Mouse (Mus musculus): ENCODE data around the gene Kif1a. TPM values are rescaled to one million over a fixed set of nuclear protein-coding genes. Genes with fewer than 3 reads are reported as not detected.

Gene Kif1a
- total RNA-seq, 2 experiments from 2014 or later = 3.1 to 3.4 TPM

DNA sequence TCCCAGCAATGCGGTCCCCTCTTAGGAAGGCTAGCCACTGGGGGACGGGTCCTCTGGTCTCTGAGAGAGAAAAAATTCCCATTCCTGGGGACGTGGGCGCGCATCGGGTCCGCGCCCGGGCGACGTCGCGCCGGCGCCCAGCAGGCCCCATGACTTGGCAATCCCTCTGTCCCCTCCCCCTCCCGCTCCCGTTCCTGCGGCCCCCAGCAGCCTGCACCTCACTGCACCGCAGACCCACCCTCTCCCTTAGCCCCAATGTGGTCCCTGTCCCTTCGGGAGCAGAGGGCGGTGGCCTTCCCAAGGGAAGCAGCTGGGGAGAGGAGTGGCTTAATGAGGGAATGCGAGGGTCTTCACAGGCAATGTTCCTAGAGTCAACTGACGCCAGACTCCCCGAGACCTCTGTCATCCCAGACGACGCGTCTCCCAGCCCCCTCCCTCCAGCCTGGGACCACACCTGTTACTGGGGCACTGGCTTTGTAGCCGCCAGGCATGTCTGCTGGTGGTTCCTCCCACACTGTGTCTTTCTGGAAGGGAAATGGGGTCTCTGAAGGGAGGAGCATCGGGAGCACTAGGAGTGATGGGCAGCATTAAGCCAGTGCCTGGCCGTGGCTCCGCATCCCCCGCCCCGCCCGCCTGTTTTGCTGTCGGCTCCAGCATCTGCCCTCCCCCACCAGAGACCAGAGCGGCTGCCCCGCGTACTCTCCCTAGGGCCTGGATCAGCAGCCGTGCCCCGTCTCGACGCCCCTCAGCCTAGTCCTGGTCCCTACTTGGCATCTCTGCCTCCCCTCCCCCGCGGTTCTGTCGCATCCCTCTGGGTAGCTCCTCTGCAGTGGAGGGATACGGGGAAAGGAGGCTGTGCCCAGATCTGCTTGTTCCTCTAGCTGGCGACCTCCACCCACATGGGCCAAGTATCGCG lies 917 bp downstream of the Kif1a start:
- intact Hi-C loops (cut with DNase I) = no loop called here
- DNase-seq = peak; percentile 28 to 38

DNA sequence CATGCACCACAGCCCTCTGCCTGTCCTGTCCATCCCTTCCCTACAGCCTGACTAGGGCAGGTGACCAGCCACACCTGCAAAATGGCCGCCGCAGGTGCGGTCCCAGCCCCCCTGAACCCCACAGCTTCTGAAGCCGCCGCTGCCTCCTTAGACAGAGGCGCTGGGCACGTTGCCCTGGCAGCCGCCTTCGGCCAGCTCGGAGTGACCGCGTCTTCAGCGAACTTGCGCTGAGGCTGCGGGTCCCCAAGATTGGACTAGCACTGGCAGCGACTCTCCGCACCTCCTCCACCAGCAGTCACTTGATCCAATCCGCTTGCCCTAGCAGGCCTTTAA lies 1.5 kb downstream of the Kif1a start:
- intact Hi-C loops (cut with DNase I) = no loop called here
- DNase-seq = no peak

DNA sequence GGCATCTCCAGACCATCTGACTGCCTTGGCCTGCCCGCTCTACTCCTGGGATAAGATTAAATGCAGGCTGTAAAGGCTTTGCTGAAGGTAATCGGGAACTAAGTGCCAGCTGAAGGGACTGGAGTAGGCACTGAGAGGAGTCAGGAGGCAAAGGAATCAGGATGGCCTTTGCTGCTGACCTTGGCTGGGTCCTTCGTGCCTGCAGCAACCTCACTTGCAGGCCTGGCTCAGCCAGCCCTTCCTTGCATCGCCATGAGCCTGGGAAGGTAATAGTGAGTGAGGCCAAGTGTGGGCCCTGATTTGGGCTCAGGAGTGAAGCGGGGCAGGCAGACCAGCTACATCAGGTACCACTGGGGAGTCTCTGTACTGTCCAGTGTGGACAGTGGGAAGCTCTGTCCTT lies 2.8 kb downstream of the Kif1a start:
- no peak for DNase-seq
- intact Hi-C loops (cut with DNase I) = no loop called here

DNA sequence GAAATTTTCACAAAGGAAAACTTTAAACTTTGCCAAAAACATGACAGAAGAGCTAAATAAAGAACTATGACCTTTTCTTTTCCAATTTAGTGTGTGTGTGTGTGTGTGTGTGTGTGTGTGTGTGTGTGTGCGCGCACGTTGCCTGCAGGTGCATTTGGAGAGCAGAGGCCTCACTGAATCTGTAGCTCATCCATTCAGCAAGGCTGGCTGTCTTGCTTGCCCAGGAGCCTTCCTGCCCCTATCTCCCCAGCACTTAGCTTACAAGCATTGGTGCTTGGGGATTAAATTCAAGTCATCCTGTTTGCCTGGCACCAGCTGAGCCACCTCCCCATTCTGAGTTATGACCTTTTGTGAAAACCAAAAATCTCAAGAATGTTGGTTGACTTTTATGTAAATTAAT lies 9.2 kb downstream of the Kif1a start:
- intact Hi-C loops (cut with DNase I) = no loop called here

DNA sequence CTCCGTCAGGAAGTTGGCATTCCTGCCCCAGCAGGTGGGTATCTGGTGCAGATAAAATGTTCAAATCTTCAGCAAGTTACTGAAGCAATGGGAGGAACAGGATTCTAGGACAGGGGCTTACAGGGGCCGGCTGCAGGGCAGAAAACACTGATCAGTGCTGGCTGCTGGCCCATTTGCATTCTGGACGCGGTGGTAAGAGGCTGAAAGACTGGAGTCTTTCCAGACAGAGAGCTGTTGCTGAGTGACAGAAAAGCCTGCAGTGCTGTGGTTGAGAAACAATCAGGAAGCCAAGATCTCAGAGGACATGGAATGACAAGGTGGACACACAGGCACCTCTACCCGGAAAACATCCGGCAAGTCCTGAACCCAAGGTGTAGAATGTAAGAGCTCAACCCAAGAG lies 16.6 kb downstream of the Kif1a start:
- intact Hi-C loops (cut with DNase I) = no loop called here
- DNase-seq = peak; percentile 62 to 66

More for the DNA sequence above, 9.2 kb downstream of the Kif1a start:
- no peak for DNase-seq

DNA sequence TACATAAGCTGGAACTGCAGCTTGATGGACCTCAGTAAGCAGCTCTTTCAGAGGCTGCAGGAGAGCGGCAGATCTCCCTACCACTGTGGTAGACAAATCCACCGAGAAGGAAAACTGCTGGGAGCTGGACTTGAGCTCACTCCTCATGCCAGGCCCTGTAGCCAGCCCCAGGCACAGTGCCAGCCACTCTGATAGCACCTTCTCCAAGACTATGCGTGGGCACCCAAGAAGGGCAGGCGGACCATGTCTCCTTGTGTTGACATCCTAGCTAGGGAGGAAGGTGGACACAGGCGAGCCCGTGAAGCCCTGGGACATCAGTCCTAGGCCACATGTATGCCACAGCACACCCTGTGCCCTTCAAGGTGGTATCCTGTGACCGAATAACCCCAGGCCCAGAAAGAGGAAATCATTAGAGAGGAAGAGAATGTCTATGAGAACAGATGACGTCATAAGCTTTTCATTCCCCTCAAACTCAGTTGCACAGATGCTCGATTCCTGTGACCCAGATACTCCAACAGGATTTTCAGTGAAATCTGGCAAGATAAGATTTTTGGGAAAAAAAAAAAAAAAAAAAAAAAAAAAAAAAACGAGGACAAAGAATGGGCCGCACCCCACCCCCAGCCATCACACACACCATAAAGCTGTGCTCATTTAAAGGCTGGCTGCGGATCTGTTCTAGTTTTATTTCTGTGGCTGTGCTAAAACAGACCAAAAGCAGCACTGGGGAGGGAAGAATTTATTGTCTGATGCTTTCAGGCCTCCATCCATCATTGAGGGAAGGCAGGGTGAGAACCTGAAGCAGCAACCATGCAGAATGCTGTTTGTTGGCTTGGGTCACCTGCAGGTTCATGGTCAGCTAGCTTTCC lies 18.1 kb downstream of the Kif1a start:
- DNase-seq = no peak
- intact Hi-C loops (cut with DNase I) = no loop called here

DNA sequence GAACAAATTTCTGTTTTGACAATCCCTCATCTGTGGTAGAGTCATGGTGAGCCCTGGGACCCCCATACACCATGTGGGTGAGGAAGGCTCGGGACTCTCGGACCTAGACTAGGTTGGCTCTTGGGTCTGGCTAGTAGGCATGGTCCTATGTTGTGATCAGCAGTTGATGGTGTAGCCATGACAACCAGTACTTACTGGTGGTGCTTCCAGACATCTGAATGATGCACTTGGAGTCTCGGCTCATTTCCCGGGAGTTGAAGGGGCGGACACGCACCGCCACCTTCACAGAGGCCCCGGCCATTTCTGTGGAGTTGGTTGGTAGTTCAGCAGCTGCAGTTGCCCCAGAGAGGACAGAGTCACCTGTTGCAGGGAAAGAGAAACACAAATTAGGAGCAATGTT lies 19.6 kb downstream of the Kif1a start:
- DNase-seq = no peak
- intact Hi-C loops (cut with DNase I) = no loop called here

DNA sequence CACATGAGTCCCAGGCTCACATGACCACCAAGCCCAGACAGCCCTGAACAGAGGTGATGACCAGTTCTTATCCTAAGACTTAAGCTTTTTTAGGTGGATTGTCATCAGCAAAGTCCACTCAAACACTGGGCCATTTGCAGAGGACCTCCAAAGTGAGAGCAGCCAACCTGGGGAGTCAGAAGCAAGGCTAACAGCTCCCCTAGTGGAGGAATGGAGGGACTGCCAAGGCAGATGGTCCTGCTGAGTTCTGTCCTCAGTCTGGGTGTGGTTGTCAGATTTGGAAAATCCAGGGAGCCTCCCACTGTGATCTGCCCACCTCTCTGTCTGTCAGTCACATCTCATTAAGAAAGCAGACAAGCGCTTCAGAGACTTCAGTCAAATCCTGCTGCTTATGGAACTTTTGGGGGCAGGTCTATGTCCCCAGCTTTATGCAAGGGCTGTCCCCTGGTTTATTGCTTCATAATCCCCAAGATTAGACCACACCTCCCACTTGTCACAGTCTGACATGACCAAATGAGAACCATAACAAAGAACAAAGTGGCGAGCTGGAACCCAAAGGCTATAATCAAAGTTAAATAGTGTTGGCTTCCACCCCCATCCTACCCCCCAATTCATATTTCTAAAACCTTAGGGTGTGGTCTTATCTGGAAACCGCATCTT lies 20.7 kb downstream of the Kif1a start:
- intact Hi-C loops (cut with DNase I) = loop anchor here (2.0 kb wide), 1 partner anchor 66 kb away; no protein-coding TSS in a partner anchor
- peak; percentile 35 to 61 for DNase-seq

DNA sequence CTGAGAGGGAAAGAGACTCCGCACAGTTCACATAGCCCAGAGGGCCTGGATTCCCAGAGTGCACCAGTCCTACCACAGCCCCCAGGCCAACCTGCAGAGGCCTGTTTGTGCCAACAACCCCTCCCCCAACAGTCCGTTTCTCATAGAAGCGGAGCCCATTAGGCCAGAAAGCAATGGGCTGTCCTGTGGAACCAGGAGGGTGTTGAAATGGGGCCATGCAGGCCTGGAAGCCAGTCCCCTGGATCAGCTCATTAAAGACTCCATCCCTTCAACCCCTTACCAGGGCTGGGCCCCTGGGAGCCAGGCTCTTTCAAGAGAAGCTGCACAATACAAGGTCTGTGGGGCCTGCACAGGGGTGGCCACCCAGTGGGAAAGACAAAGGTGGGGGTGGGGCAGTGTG lies 22.1 kb downstream of the Kif1a start:
- DNase-seq = no peak

DNA sequence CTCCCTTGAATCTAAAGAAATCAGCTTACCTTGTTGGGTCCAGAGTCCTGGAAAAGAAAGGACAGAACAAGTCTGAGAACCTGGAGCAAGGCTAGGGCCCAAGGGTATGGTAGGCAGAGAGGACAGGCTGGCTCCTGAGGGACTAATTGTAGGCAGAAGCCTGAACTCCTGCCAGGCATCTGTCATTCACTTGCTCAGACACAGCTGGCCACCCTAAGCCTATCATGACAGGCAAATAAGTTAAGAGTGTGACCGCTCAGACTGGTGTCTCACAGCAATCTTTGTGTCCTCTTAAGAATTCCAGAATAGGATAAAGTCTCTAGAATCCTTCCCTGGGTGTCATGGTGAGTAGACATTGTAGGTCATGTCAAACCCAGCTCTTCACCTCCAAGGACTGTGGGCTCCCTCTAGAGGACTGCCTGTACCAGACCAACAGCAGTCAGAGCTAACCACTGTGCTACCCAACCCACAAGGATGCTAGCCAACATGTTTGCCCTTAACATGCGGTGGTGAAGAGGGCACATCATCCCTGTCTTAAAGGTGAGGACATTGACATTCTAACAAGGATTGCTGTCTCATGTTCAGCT lies 29.4 kb downstream of the Kif1a start:
- intact Hi-C loops (cut with DNase I) = loop anchor here (5.0 kb wide), 1 partner anchor 115 kb away; no protein-coding TSS in a partner anchor
- peak; percentile 48 to 53 for DNase-seq

More for the DNA sequence above, 22.1 kb downstream of the Kif1a start:
- intact Hi-C loops (cut with DNase I) = loop anchor here (2.0 kb wide), 1 partner anchor 65 kb away; no protein-coding TSS in a partner anchor

DNA sequence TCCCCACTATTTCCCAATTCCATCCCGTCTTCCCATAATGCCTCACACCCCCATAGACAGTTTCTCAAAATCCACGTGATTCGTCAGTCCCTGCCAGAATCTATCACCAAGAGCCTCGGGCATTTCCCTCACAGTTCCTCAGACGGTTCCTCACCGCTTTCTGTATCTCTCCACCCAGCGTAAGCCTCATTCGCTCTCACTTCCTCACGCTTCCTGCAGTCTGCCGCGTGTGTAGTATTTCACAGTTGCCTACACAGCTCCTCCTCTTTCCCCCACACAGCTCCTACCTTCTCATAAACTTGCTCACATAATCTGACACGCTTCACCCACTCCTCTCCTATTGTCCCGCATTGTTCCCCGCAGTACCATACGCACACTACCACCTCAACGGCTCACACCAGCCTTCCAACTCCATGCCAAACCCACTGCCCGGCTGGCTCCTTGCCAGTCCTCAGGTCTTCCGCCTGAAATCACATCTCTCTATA lies 30.2 kb downstream of the Kif1a start:
- no peak for DNase-seq

DNA sequence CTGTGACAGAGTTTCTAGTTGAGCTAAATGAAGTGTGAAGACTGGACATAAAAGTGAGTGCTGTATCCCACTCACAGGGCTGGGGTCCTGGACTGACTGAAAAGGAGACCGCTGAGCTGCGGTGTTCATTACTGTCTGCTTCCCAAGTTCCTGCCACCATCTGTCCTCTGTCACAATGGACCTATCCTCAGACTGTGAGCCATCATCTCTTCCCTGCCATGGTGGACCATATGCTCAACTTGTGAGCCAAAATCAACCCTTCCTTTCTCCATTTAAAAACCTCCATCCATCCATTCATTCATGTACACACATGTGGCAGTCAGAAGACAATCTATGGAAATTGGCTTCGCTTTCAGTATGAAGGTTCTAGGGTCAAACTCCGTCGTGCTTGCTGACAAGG lies 30.9 kb downstream of the Kif1a start:
- DNase-seq = no peak
- intact Hi-C loops (cut with DNase I) = loop anchor here (5.0 kb wide), 1 partner anchor 114 kb away; no protein-coding TSS in a partner anchor

More for the DNA sequence above, 30.2 kb downstream of the Kif1a start:
- intact Hi-C loops (cut with DNase I) = loop anchor here (5.0 kb wide), 1 partner anchor 114 kb away; no protein-coding TSS in a partner anchor

DNA sequence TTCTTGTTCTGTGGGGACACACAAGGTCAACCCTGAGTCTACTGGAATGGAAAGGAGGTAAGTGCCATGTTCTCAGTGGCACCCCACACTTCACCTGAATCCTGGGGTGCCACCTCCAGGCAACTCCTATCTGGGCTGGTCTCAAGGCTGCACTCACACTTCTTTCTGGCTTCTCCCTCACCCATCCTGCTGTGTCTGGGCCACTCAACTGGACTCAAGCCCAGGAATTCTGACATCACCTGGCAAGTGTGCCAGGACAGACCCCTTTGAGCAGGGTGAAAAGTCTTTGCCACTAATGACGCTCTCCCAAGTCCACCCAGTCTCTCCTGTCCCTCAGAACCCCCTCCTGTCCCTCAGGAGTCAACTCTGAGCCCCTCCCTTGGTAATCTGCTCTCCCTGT lies 33.2 kb downstream of the Kif1a start:
- DNase-seq = no peak
- intact Hi-C loops (cut with DNase I) = no loop called here

DNA sequence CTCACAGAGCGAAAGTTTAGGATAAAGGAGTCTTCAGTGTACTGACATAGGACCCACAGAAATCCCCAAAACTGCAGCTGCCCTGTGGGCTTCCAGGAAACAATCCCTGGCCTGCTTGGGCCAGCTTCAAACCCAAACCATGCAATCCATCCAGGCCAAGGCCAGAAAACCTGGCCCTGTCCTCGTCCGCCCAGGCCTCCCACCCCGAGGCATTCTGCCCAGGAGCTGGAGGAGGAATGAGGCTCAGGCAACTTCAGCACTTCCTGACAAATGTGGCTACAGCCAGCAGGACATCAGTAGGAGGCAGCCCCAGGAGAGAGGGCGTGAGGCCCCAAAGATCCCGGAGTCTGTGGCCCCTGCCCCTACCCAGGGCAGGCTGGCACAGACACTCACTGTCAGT lies 36.1 kb downstream of the Kif1a start:
- DNase-seq = peak in 1 of 2 experiments; percentile 18
- intact Hi-C loops (cut with DNase I) = no loop called here

DNA sequence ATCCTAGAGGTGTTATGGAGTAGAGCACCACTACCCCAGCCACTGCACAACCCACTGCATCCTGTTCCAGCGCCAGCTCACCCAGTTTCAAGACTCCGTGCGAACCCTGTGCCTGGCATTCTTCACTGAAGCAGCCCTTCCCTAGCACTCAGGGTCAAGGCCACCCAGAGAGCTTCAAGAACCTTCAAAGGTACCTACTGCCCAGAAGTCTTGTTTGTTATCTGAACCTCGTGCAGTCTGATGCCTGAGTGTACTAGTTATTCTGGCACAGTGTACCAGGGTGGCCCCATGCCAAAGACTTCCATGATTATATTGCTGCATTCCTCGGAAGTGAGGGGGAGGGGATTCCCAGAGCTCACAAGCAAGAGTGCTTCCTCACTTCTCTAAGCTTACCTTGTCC lies 38.1 kb downstream of the Kif1a start:
- intact Hi-C loops (cut with DNase I) = no loop called here
- peak; percentile 35 to 57 for DNase-seq

DNA sequence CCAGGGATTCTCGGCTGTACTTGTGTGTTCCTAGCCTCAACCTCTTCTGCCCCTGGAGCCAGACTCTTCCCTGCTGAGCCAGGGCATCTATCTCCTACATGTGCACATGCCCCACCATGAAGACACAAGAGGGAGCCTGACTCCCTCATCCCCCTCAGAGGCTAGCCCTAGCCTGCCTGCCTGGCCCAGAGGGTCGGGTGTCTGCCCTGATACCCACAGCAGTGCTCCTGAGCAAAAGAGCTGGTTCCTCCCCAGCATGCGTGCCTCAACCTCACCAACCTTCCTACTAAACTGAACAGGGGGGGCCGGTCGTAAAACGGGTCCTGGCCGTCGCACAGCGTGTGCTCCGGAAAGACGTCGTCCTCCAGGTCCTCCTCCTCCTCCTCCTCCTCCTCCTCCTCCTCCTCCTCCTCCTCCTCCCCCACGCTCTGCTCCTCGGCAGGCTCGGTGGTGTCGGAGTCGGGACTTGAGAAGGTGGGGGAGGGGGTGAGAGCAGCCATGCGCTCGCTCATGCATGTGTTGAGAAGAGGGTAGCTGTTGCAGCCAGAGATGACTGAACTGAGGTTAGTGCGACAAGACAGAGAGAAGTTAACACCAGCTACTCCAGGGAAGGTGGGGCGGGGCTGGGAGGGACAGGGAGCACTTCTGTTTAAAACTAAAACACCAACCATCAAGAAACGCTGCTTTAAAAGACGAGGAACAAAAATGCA lies 50.5 kb downstream of the Kif1a start:
- intact Hi-C loops (cut with DNase I) = no loop called here
- DNase-seq = no peak

DNA sequence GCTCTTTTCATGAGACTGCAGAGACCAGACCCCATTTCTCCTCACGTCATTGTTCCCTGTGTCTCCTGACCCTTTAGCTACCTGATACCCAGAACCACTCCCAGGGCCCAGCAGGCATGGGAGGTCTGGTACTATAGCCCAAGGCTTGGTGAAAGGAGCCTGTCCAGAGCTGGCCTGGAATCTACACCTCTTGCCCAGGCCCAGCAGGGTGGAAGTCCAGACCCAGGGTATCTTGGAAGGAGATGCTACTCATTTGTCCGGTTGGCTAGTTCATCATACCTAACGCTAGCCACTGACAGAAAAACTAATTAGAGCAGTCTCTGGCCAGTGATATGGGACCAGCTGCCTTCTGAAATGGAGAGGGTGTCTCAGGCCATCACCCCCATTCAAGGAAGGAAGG lies 51.7 kb downstream of the Kif1a start:
- intact Hi-C loops (cut with DNase I) = no loop called here
- no peak for DNase-seq

DNA sequence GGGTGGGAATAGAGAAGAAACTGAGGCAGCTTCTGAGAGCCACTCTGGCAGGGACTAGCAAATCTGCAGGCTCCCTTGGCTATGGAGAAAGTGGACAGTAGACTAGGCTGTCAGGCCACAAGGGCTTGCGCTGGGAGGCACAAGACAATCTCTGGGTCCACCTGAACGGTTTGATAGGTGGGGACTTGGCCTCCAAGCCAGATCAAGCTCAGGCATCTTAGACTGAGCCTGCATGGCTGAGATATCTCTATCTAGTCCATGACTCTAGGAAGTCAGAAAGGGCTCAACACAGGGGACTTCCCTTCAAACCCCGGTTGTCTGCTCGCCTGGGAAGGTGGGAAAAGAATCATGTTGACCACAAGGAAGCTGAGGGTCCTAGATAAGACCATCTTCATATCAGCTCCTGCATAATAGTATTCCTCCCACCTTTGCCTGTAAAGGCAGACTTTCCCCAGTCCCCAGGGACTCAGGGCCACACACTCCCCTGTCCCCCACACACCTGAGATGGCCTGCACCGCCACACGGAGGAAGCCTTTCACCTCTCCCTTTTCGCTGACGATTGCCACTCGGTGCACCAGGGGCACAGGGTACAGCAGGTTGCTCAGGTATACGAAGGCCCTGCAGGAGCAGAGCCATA lies 55.5 kb downstream of the Kif1a start:
- intact Hi-C loops (cut with DNase I) = no loop called here
- DNase-seq = no peak

DNA sequence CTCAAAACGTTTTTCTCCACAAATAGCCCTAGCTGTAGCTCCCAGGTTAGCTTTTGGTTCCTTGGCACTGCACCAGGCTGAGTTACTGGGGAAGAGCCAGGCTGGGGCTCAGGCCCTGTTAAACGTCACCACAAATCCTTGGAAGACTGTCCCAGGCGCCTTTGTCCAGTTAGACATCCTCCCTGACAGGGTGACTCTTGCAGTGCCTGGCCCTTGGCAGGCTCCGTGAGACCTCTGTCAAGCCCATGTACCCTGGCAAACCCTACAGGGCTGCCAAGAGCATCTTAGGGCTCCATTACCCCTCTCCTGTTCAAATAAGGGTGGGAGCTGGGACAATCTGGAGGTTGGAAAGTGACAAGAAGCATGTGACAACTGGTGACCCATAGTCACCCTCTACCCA lies 65.8 kb downstream of the Kif1a start:
- peak in 1 of 2 experiments; percentile 7 for DNase-seq
- intact Hi-C loops (cut with DNase I) = no loop called here

Measured in heart, postnatal 10 days (tissue).